Mouse (Mus musculus) brown adipose tissue, adult 24 weeks (tissue): ENCODE measurements around the gene Stub1. TPM values are rescaled to one million over a fixed set of nuclear protein-coding genes. Genes with fewer than 3 reads are reported as not detected.

Experiments
- H3K27ac ChIP-seq: fragments of 200-500 bp; replicated peaks from 2 replicates; pipeline ENCODE4 v1.5.1; 2012; ENCODE audit warnings: low read depth, mild to moderate bottlenecking, low read length
- H3K4me1 ChIP-seq: fragments of 200-500 bp; 2 replicates; pipeline ENCODE4 v1.6.1; 2012; ENCODE audit warnings: low read length, mixed read lengths; ENCODE audit not compliant: control insufficient read depth, insufficient read depth, insufficient read length
- H3K4me3 ChIP-seq: fragments of 200-500 bp; 2 replicates; pipeline ENCODE4 v1.5.1; 2012; ENCODE audit warnings: low read depth, mild to moderate bottlenecking, low read length, moderate library complexity; ENCODE audit not compliant: insufficient read depth
- polyA plus RNA-seq: library from polyadenylated mRNA; stranded (reverse); fragments of >200 nt; gene quantifications from 2 replicates; pipeline ENCODE4 v1.2.4, GENCODE M21; 2012; ENCODE audit not compliant: missing spikeins, insufficient read depth, insufficient read length

Stub1 gene
- 65.3 and 69.4 TPM in 2 replicates for polyA plus RNA-seq

GRCm38 (mm10) chr17:25833291-25833663 is at the start of gene Stub1:
Gene Stub1, minus strand, starts transcription at chr17:25833404.
- Histone ChIP-seq H3K4me1 (peaks cover 31% of the 10 kb centered on the region), H3K27ac (peak within 1 kb of the TSS; percentile 96)

GRCm38 (mm10) chr17:25882306-25882705 is 49.1 kb upstream of the Stub1 start:
- Histone ChIP-seq H3K27ac (no peak overlapping the region), H3K4me3 (no peak overlapping the region), H3K4me1 (0 out of 2 replicates have a peak, but pooled peaks cover 2% of the 10 kb centered on the region)

More at GRCm38 (mm10) chr17:25833291-25833663, at the start of gene Stub1:
- peak within 1 kb of the TSS; percentile 87 for H3K4me3 ChIP-seq

- no peak overlapping the region for H3K4me3 ChIP-seq
- H3K4me1 ChIP-seq = 0 out of 2 replicates have a peak, but pooled peaks cover 2% of the 10 kb centered on the region
- H3K27ac ChIP-seq = no peak overlapping the region
Observed at GRCm38 (mm10) chr17:25881691-25882090, 48.5 kb upstream of the Stub1 start.

- Histone ChIP-seq H3K4me3 (no peak overlapping the region), H3K27ac (no peak overlapping the region), H3K4me1 (peaks cover 5% of the 10 kb centered on the region; the same call in 1 of the 2 replicates)
Observed at GRCm38 (mm10) chr17:25880913-25881641, 47.9 kb upstream of the Stub1 start.

- peaks cover 8% of the 10 kb centered on the region; the same call in 1 of the 2 replicates for H3K4me1 ChIP-seq
- H3K27ac ChIP-seq = no peak within 1 kb of the TSS
Observed at GRCm38 (mm10) chr17:25880196-25880910, 47.1 kb upstream of the Stub1 start, which contains the start of gene Wfikkn1. Gene Wfikkn1, minus strand, starts transcription at chr17:25880858.

GRCm38 (mm10) chr17:25879750-25880149 is 46.5 kb upstream of the Stub1 start:
- Histone ChIP-seq H3K4me1 (peaks cover 8% of the 10 kb centered on the region; the same call in 1 of the 2 replicates), H3K4me3 (no peak overlapping the region), H3K27ac (no peak overlapping the region)

More at GRCm38 (mm10) chr17:25880196-25880910, 47.1 kb upstream of the Stub1 start, which contains the start of gene Wfikkn1:
- no peak within 1 kb of the TSS for H3K4me3 ChIP-seq

- H3K27ac ChIP-seq = no peak overlapping the region
- H3K4me1 ChIP-seq = peaks cover 8% of the 10 kb centered on the region; the same call in 1 of the 2 replicates
- H3K4me3 ChIP-seq = no peak overlapping the region
Observed at GRCm38 (mm10) chr17:25879261-25879660, 46.1 kb upstream of the Stub1 start.

- H3K27ac ChIP-seq = no peak overlapping the region
- peaks cover 11% of the 10 kb centered on the region; the same call in 1 of the 2 replicates for H3K4me1 ChIP-seq
- H3K4me3 ChIP-seq = no peak overlapping the region
Observed at GRCm38 (mm10) chr17:25878611-25879180, 45.5 kb upstream of the Stub1 start.

GRCm38 (mm10) chr17:25877741-25878610 is 44.8 kb upstream of the Stub1 start:
- no peak overlapping the region for H3K27ac ChIP-seq
- H3K4me1 ChIP-seq = peaks cover 11% of the 10 kb centered on the region; the same call in 1 of the 2 replicates
- no peak overlapping the region for H3K4me3 ChIP-seq

GRCm38 (mm10) chr17:25877025-25877424 is 43.8 kb upstream of the Stub1 start:
- no peak overlapping the region for H3K4me3 ChIP-seq
- H3K27ac ChIP-seq = no peak overlapping the region
- H3K4me1 ChIP-seq = peaks cover 11% of the 10 kb centered on the region; the same call in 1 of the 2 replicates

- Histone ChIP-seq H3K27ac (no peak overlapping the region), H3K4me3 (peak overlapping the region; percentile 87), H3K4me1 (peaks cover 9% of the 10 kb centered on the region; the same call in 1 of the 2 replicates)
Observed at GRCm38 (mm10) chr17:25876347-25876915, 43.2 kb upstream of the Stub1 start.

GRCm38 (mm10) chr17:25875171-25876136 is 42.2 kb upstream of the Stub1 start:
- peak overlapping the region; percentile 44 for H3K27ac ChIP-seq
- peaks cover 9% of the 10 kb centered on the region; the same call in 1 of the 2 replicates for H3K4me1 ChIP-seq
- H3K4me3 ChIP-seq = peak overlapping the region; percentile 87

- H3K4me3 ChIP-seq = peak within 1 kb of the TSS; percentile 87
- H3K27ac ChIP-seq = peak within 1 kb of the TSS; percentile 44
- peaks cover 9% of the 10 kb centered on the region; the same call in 1 of the 2 replicates for H3K4me1 ChIP-seq
Observed at GRCm38 (mm10) chr17:25874721-25875170, 41.5 kb upstream of the Stub1 start, which contains the start of gene Mettl26. Gene Mettl26, plus strand, starts transcription at chr17:25875074.
